Mouse (Mus musculus) hindbrain, embryonic 13.5 days (tissue): Measurements from ENCODE around the gene Dnajb1. TPM values are rescaled to one million over a fixed set of nuclear protein-coding genes. Genes with fewer than 3 reads are reported as not detected.
A peak's percentile ranks its signal among the peaks of the same experiment; 100 is the strongest.

ENCODE experiments used
- ATAC-seq: fragments of 200-750 bp; cut with Nextera tagmentation; 2 replicates; pipeline ENCODE4 v1.8.0; 2017; ENCODE audit warnings: moderate TSS enrichment; ENCODE audit not compliant: low FRiP score
- H3K27ac ChIP-seq: fragments of 300-500 bp; sonication (generic); 2 replicates; pipeline ENCODE4 v1.5.1; 2015; ENCODE audit warnings: inconsistent platforms, mild to moderate bottlenecking, moderate library complexity
- H3K27me3 ChIP-seq: fragments of 300-500 bp; sonication (generic); 2 replicates; pipeline ENCODE4 v1.6.1; 2015; ENCODE audit warnings: mild to moderate bottlenecking, inconsistent platforms
- H3K36me3 ChIP-seq: fragments of 300-500 bp; sonication (generic); 2 replicates; pipeline ENCODE4 v1.6.1; 2015; ENCODE audit warnings: mild to moderate bottlenecking, inconsistent platforms
- H3K4me1 ChIP-seq: fragments of 300-500 bp; sonication (generic); replicated peaks from 2 replicates; pipeline ENCODE4 v1.6.1; 2015; ENCODE audit warnings: inconsistent platforms
- H3K4me2 ChIP-seq: fragments of 300-500 bp; sonication (generic); 2 replicates; pipeline ENCODE4 v1.6.1; 2015; ENCODE audit warnings: inconsistent platforms, mild to moderate bottlenecking, moderate library complexity
- H3K4me3 ChIP-seq: fragments of 300-500 bp; sonication (generic); 2 replicates; pipeline ENCODE4 v1.5.1; 2015; ENCODE audit warnings: mild to moderate bottlenecking, inconsistent platforms
- H3K9ac ChIP-seq: fragments of 300-500 bp; sonication (generic); 2 replicates; pipeline ENCODE4 v1.6.1; 2015; ENCODE audit warnings: mild to moderate bottlenecking, inconsistent platforms
- H3K9me3 ChIP-seq: fragments of 300-500 bp; sonication (generic); 2 replicates; pipeline ENCODE4 v1.6.1; 2016; ENCODE audit warnings: inconsistent platforms
- WGBS: fragments of 180-500 bp; shearing (Covaris S2); methylation state at CpG from one replicate; pipeline ENCODE4 v1.1.7; 2015; 5-methylcytosine and 5-hydroxymethylcytosine counted together
- polyA plus RNA-seq: library from polyadenylated mRNA; unstranded; fragments of >200 nt; fragmentation: Nextera tagmentation; extraction: Ambion mirVana; gene quantifications from 2 replicates; pipeline ENCODE4 v1.2.1, GENCODE M21; 2015

Gene Dnajb1
- polyA plus RNA-seq, 1 experiment from 2014 or later, result 54.1 TPM

DNA sequence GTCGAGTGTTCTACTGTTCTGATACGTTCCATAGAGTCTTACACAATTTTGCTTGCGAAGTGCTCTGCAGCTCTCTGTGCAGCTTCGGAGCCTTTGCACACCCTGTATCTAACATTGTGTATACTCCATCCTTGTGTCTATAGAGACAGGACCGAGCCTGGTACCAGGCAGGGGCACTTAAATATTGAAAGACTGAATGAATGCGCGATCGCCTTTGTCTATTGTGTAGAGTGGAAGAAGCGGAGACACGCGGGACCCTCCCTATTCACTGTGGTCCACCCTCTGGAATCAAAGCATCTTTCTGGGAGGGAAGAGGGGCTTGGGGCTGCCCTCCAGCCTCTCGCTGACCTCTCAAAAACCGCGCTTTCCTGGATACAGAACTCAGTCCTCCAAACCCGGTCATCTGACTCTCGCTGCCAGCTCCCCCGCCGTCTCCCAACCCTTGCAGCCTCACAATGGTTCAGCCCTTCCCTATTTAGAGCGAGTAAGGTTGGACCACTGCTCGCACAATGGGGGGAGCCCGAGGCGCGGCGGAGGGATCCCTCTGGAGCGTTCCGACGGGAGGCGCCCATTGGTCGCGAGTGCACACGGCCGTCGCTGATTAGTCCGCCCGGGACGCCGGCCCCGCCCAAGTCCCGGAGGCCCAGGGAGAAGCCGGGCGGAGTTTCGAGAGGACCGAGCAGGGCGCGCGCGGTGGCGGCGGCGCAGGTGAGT is 44.2 kb downstream of the Dnajb1 start, which contains the start of gene Gipc1:
TSS of gene Gipc1 (plus strand) at position 648 of the 714 bp plus-strand sequence.
- peak within 1 kb of the TSS; percentile 84 for H3K4me2 ChIP-seq
- peaks cover 5% of the 10 kb centered on the region for H3K36me3 ChIP-seq
- ATAC-seq, result peak; percentile 94
- 4% methylated on average over 50 of the region's 50 CpGs for WGBS
- H3K4me3 ChIP-seq, result peak within 1 kb of the TSS; percentile 88
- peak within 1 kb of the TSS; percentile 94 for H3K9ac ChIP-seq
- H3K27ac ChIP-seq, result peak within 1 kb of the TSS; percentile 93
- H3K4me1 ChIP-seq, result peaks cover 19% of the 10 kb centered on the region
- H3K9me3 ChIP-seq, result no peaks in the 10 kb centered on the region
- no peaks in the 10 kb centered on the region for H3K27me3 ChIP-seq

- Histone ChIP-seq H3K4me2 (peak overlapping the region; percentile 84), H3K9ac (peak overlapping the region; percentile 94), H3K9me3 (no peaks in the 10 kb centered on the region), H3K4me1 (peaks cover 19% of the 10 kb centered on the region), H3K36me3 (peaks cover 11% of the 10 kb centered on the region), H3K4me3 (peak overlapping the region; percentile 88), H3K27ac (peak overlapping the region; percentile 93), H3K27me3 (no peaks in the 10 kb centered on the region)
- ATAC-seq, result peak; percentile 54
- WGBS, result 4% methylated on average over 42 of the region's 46 CpGs
These were observed 45.0 kb downstream of the Dnajb1 start for GRCm38 (mm10) chr8:83652744-83653661.

DNA sequence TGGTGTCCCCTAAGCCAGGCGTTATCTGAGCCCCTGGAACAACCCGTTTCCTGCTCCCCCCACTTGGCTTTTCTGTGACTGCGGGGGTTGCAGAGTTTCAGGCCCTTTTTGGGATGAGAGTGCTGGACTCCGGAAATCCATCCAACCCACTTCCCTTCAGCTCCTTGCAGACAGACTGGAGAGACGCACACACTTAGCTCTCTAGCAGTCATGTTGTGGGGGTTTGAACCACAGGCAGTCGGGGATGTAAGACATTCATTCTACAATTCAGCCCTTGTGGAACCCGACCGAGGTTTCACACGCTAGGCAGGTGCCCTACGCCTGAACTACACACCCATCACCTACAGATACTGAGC is 45.6 kb downstream of the Dnajb1 start:
- Histone ChIP-seq H3K4me2 (peak overlapping the region; percentile 84), H3K27ac (peak overlapping the region; percentile 40; the same call in 1 of the 2 replicates), H3K4me3 (peak overlapping the region; percentile 88), H3K4me1 (peaks cover 19% of the 10 kb centered on the region), H3K9ac (peak overlapping the region; percentile 94), H3K27me3 (no peaks in the 10 kb centered on the region), H3K9me3 (no peaks in the 10 kb centered on the region), H3K36me3 (peaks cover 11% of the 10 kb centered on the region)
- no peak for ATAC-seq
- 47% methylated on average over 10 of the region's 10 CpGs for WGBS

DNA sequence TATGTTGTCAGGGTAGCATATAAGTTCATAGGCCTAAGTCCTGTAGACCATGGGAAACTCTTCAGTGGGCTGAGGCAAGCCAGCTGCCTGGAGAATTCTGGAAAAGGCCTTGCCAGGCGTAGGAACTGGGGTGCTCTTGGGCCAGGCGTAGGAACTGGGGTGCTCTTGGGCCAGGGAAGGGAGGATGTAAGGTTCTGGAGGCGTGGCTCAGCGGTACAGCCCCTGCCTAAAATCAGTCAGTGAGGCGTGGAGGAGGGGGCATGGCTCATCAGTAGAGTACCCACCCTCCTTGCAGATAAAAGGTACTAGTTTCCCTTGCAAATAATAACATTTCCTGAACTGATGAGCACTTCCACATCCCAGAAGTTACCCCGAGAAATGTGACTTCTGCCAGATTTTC is 46.7 kb downstream of the Dnajb1 start:
- no peak overlapping the region for H3K9ac ChIP-seq
- no peak overlapping the region for H3K4me2 ChIP-seq
- H3K36me3 ChIP-seq, result peaks cover 11% of the 10 kb centered on the region
- no peak overlapping the region for H3K4me3 ChIP-seq
- H3K27ac ChIP-seq, result no peak overlapping the region
- no peaks in the 10 kb centered on the region for H3K27me3 ChIP-seq
- 95% methylated on average over 6 of the region's 6 CpGs for WGBS
- no peaks in the 10 kb centered on the region for H3K9me3 ChIP-seq
- no peak for ATAC-seq
- peaks cover 20% of the 10 kb centered on the region for H3K4me1 ChIP-seq

DNA sequence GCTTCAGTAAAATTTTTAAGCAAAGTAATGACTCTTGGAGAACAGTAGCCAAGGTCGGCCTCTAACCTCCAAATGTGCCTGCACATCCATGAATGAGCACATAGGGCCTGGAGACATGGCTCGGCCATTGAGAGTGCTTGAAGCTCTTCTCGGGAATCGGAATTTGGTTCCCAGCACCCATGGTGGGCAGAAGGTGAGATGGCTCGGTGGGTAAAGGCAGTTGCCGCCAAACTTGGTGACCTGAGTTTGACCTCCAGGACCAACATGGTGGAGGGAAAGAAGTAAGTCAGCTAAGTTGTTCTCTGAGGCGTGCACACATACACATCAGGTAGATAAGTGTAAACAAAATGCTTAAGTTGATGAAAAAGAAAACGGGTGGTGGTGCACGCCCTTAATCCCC is 48.0 kb downstream of the Dnajb1 start:
- 93% methylated on average over 9 of the region's 9 CpGs for WGBS
- Histone ChIP-seq H3K9ac (no peak overlapping the region), H3K27me3 (no peaks in the 10 kb centered on the region), H3K27ac (no peak overlapping the region), H3K36me3 (peaks cover 11% of the 10 kb centered on the region), H3K4me2 (no peak overlapping the region), H3K9me3 (no peaks in the 10 kb centered on the region), H3K4me1 (peaks cover 33% of the 10 kb centered on the region), H3K4me3 (no peak overlapping the region)
- ATAC-seq, result no peak

GRCm38 (mm10) chr8:83656484-83657246 is 48.7 kb downstream of the Dnajb1 start:
- Histone ChIP-seq H3K9ac (0 out of 2 replicates have a peak overlapping the region, but pooled peaks have one; percentile 0), H3K27ac (no peak overlapping the region; the same call in 1 of the 2 replicates), H3K9me3 (no peaks in the 10 kb centered on the region), H3K27me3 (no peaks in the 10 kb centered on the region), H3K4me1 (peaks cover 38% of the 10 kb centered on the region), H3K4me2 (no peak overlapping the region), H3K36me3 (peaks cover 11% of the 10 kb centered on the region), H3K4me3 (no peak overlapping the region)
- ATAC-seq, result no peak
- WGBS, result 84% methylated on average over 13 of the region's 13 CpGs

GRCm38 (mm10) chr8:83660545-83660944 is 52.6 kb downstream of the Dnajb1 start:
- Histone ChIP-seq H3K4me1 (peaks cover 41% of the 10 kb centered on the region), H3K4me3 (no peak overlapping the region), H3K27ac (no peak overlapping the region), H3K9me3 (no peaks in the 10 kb centered on the region), H3K4me2 (peak overlapping the region; percentile 19; the same call in 1 of the 2 replicates), H3K27me3 (no peaks in the 10 kb centered on the region), H3K36me3 (peaks cover 23% of the 10 kb centered on the region), H3K9ac (peak overlapping the region; percentile 31)
- ATAC-seq, result peak; percentile 6
- WGBS, result 10% methylated on average over 8 of the region's 8 CpGs

GRCm38 (mm10) chr8:83660995-83661680 is 53.1 kb downstream of the Dnajb1 start:
- WGBS, result 20% methylated on average over 22 of the region's 22 CpGs
- Histone ChIP-seq H3K9ac (peak overlapping the region; percentile 31), H3K27me3 (no peaks in the 10 kb centered on the region), H3K4me3 (no peak overlapping the region), H3K36me3 (peaks cover 23% of the 10 kb centered on the region), H3K4me2 (peak overlapping the region; percentile 19; the same call in 1 of the 2 replicates), H3K9me3 (no peaks in the 10 kb centered on the region), H3K4me1 (peaks cover 45% of the 10 kb centered on the region), H3K27ac (no peak overlapping the region)
- peak; percentile 11; the same call in 1 of the 2 replicates for ATAC-seq

Other genes starting within 250 kb of the Dnajb1 start
- 9.2 and 9.6 TPM in 2 replicates for gene Clgn, start 218.3 kb upstream of the Dnajb1 start, polyA plus RNA-seq
- gene Scoc, start 149.8 kb upstream of the Dnajb1 start, polyA plus RNA-seq, result 226 and 241 TPM in 2 replicates
- 0.05 and 0.09 TPM in 2 replicates for gene Olfr370, start 72.4 kb upstream of the Dnajb1 start, polyA plus RNA-seq
- gene Ndufb7, start 41.5 kb upstream of the Dnajb1 start, polyA plus RNA-seq, result 375 and 381 TPM in 2 replicates
- gene Tecr, start 222 bp upstream of the Dnajb1 start, polyA plus RNA-seq, result 998 and 1,025 TPM in 2 replicates
- 155 and 159 TPM in 2 replicates for gene Gipc1, start 44.5 kb downstream of the Dnajb1 start, polyA plus RNA-seq
- gene Ptger1, start 58.5 kb downstream of the Dnajb1 start, polyA plus RNA-seq, result 0.38 and 0.70 TPM in 2 replicates
- 20.7 and 23.7 TPM in 2 replicates for gene Pkn1, start 91.0 kb downstream of the Dnajb1 start, polyA plus RNA-seq
- 116 and 119 TPM in 2 replicates for gene Ddx39, start 107.0 kb downstream of the Dnajb1 start, polyA plus RNA-seq
- gene Adgre5, start 133.1 kb downstream of the Dnajb1 start, polyA plus RNA-seq, result 12.3 and 13.0 TPM in 2 replicates